ENCODE assay signal across 11 mouse cellular contexts in genomic region chr7:118912049-118912490, GRCm38 (mm10). TPM values are rescaled to one million over a fixed set of nuclear protein-coding genes. Genes with fewer than 3 reads are reported as not detected.
DNase-seq lines count a peak whose midpoint lies in the region; ATAC-seq lines count a peak whose summit lies in the region.
"Had no signal": no experiment of that assay in that cellular context is flagged by ENCODE, and none has a peak within 500 bp of the region (broad histone marks: within the 10 kb centered on the region; RNA-seq: fewer than 3 reads in every experiment).

No protein-coding gene starts in this region.

- WGBS in embryonic facial prominence, embryonic 11.5 days = 39% methylated on average over 8 of the region's 8 CpGs
- WGBS in midbrain, embryonic 13.5 days = 5% methylated on average over 8 of the region's 8 CpGs
- 77% methylated on average over 8 of the region's 8 CpGs for WGBS in intestine, embryonic 15.5 days

- H3K4me3 ChIP-seq in embryonic facial prominence, embryonic 11.5 days (ENCODE audit: low read depth, low read length) = no peak overlapping the region
- H3K4me3 ChIP-seq in midbrain, embryonic 13.5 days (replicated peaks) = no peak overlapping the region
- no peak overlapping the region for H3K4me3 ChIP-seq in intestine, embryonic 15.5 days (replicated peaks)
- H3K4me3 ChIP-seq: heart, embryonic 13.5 days; liver, embryonic 13.5 days had no signal

- no peaks in the 10 kb centered on the region for H3K9me3 ChIP-seq in embryonic facial prominence, embryonic 11.5 days (replicated peaks; ENCODE audit: control insufficient read depth, low read length)
- 0 out of 2 replicates have a peak, but pooled peaks cover 4% of the 10 kb centered on the region for H3K9me3 ChIP-seq in midbrain, embryonic 13.5 days
- H3K9me3 ChIP-seq in intestine, embryonic 15.5 days = no peaks in the 10 kb centered on the region
- H3K9me3 ChIP-seq: heart, embryonic 13.5 days; liver, embryonic 13.5 days had no signal

- intact Hi-C loops in left cerebral cortex, postnatal 4 days (cut with DNase I) = no loop called here
- intact Hi-C loops in left cerebral cortex, postnatal 25 days (cut with DNase I) = no loop called here

- H3K9ac ChIP-seq in embryonic facial prominence, embryonic 11.5 days (replicated peaks; ENCODE audit: low read length) = no peak overlapping the region
- H3K9ac ChIP-seq in midbrain, embryonic 13.5 days (replicated peaks) = 0 out of 2 replicates have a peak overlapping the region, but pooled peaks have one; percentile 25
- H3K9ac ChIP-seq in intestine, embryonic 15.5 days = no peak overlapping the region
- H3K9ac ChIP-seq: heart, embryonic 13.5 days; liver, embryonic 13.5 days had no signal

- H3K4me1 ChIP-seq in embryonic facial prominence, embryonic 11.5 days (ENCODE audit: control insufficient read depth, insufficient read depth, low read length) = no peaks in the 10 kb centered on the region
- H3K4me1 ChIP-seq in midbrain, embryonic 13.5 days (replicated peaks) = peaks cover 24% of the 10 kb centered on the region
- H3K4me1 ChIP-seq in intestine, embryonic 15.5 days (replicated peaks) = no peaks in the 10 kb centered on the region
- H3K4me1 ChIP-seq: heart, embryonic 13.5 days; liver, embryonic 13.5 days had no signal

- DNase-seq in left cerebral cortex, postnatal 4 days = peak; percentile 50
- no peak for DNase-seq in left cerebral cortex, postnatal 25 days (ENCODE audit: low spot score in 2 of 2)
- no peak for DNase-seq in embryonic facial prominence, embryonic 11.5 days (ENCODE audit: low spot score)
- DNase-seq in kidney, adult 18-20 months = no peak
- DNase-seq in adrenal gland, postnatal 36 days = no peak
- DNase-seq: adrenal gland, adult 8-10 months; liver, embryonic 13.5 days had no signal

- no peak overlapping the region for H3K27ac ChIP-seq in embryonic facial prominence, embryonic 11.5 days (replicated peaks; ENCODE audit: low read depth, low read length)
- peak overlapping the region; percentile 61 for H3K27ac ChIP-seq in midbrain, embryonic 13.5 days
- H3K27ac ChIP-seq in intestine, embryonic 15.5 days = no peak overlapping the region
- H3K27ac ChIP-seq: heart, embryonic 13.5 days; liver, embryonic 13.5 days had no signal

- ATAC-seq in embryonic facial prominence, embryonic 11.5 days (replicated peaks; ENCODE audit: insufficient number of reproducible peaks, low FRiP score, low TSS enrichment, low read depth) = 0 out of 2 replicates have a peak, but pooled peaks have one; percentile 75
- 0 out of 2 replicates have a peak, but pooled peaks have one; percentile 67 for ATAC-seq in midbrain, embryonic 13.5 days
- ATAC-seq in intestine, embryonic 15.5 days = no peak
- ATAC-seq: inflammation-experienced regulatory T-cells, adult 6 months had no signal

- H3K36me3 ChIP-seq in embryonic facial prominence, embryonic 11.5 days (replicated peaks; ENCODE audit: control insufficient read depth, insufficient read depth, low read depth, low read length) = no peaks in the 10 kb centered on the region
- H3K36me3 ChIP-seq in midbrain, embryonic 13.5 days = no peaks in the 10 kb centered on the region
- H3K36me3 ChIP-seq in intestine, embryonic 15.5 days = no peaks in the 10 kb centered on the region
- H3K36me3 ChIP-seq: heart, embryonic 13.5 days; liver, embryonic 13.5 days had no signal

- H3K27me3 ChIP-seq in embryonic facial prominence, embryonic 11.5 days (ENCODE audit: control insufficient read depth, insufficient read depth, low read length) = no peaks in the 10 kb centered on the region
- H3K27me3 ChIP-seq in midbrain, embryonic 13.5 days = no peaks in the 10 kb centered on the region
- no peaks in the 10 kb centered on the region for H3K27me3 ChIP-seq in intestine, embryonic 15.5 days (replicated peaks)
- H3K27me3 ChIP-seq: liver, embryonic 13.5 days had no signal

- H3K4me2 ChIP-seq in embryonic facial prominence, embryonic 11.5 days (ENCODE audit: low read depth, low read length) = no peak overlapping the region
- H3K4me2 ChIP-seq in midbrain, embryonic 13.5 days (replicated peaks) = peak overlapping the region; percentile 19; the same call in 1 of the 2 replicates
- H3K4me2 ChIP-seq in intestine, embryonic 15.5 days (replicated peaks) = no peak overlapping the region
- H3K4me2 ChIP-seq: heart, embryonic 13.5 days; liver, embryonic 13.5 days had no signal

RNA-seq across cellular contexts. Expression of gene Knop1, which starts 56.0 kb away (rescaled TPM):
- 10 to 100 TPM; 42.8 to 46.3 TPM for total RNA-seq in left cerebral cortex, postnatal 4 days (2021)
- total RNA-seq in left cerebral cortex, postnatal 25 days (2021) = 10 to 100 TPM; 26.6 to 27.5 TPM
- polyA plus RNA-seq in embryonic facial prominence, embryonic 11.5 days (2014; fragmentation: Nextera tagmentation; extraction: Ambion mirVana) = 119 and 122 TPM in 2 replicates
- polyA plus RNA-seq in midbrain, embryonic 13.5 days (2015; fragmentation: Nextera tagmentation; extraction: Ambion mirVana) = 105 and 113 TPM in 2 replicates
- 10 to 100 TPM; 48.6 to 68.5 TPM for total RNA-seq in adrenal gland, postnatal 36 days (2021)
- polyA plus RNA-seq in intestine, embryonic 15.5 days (2015; fragmentation: Nextera tagmentation; extraction: Ambion mirVana) = 87.7 and 99.4 TPM in 2 replicates

RNA-seq across cellular contexts. Expression of gene Iqck, which starts 56.5 kb away (rescaled TPM):
- 1 to 10 TPM; 3.5 to 4.0 TPM for total RNA-seq in left cerebral cortex, postnatal 4 days (2021)
- total RNA-seq in left cerebral cortex, postnatal 25 days (2021) = 1 to 10 TPM; 3.1 to 3.5 TPM
- 2.6 and 2.9 TPM in 2 replicates for polyA plus RNA-seq in embryonic facial prominence, embryonic 11.5 days (2014; fragmentation: Nextera tagmentation; extraction: Ambion mirVana)
- 3.5 and 4.1 TPM in 2 replicates for polyA plus RNA-seq in midbrain, embryonic 13.5 days (2015; fragmentation: Nextera tagmentation; extraction: Ambion mirVana)
- 10 to 100 TPM; 18.4 to 20.5 TPM for total RNA-seq in adrenal gland, postnatal 36 days (2021)
- polyA plus RNA-seq in intestine, embryonic 15.5 days (2015; fragmentation: Nextera tagmentation; extraction: Ambion mirVana) = 2.0 TPM in 2 replicates
